Mouse (Mus musculus) lung, embryonic 16.5 days (tissue): ENCODE data around the gene Msh5. TPM values are rescaled to one million over a fixed set of nuclear protein-coding genes. Genes with fewer than 3 reads are reported as not detected.
A peak's percentile ranks its signal among the peaks of the same experiment; 100 is the strongest.
"Not testable (repeated sequence)": the region's sequence is repeated elsewhere in the genome, so short reads cannot be mapped to it uniquely, and the experiment has no call there.

Experiments used
- ATAC-seq: fragments of 200-750 bp; cut with Nextera tagmentation; 2 replicates; pipeline ENCODE4 v1.8.0; 2017; ENCODE audit warnings: low read depth, mild to moderate bottlenecking, moderate library complexity
- H3K27ac ChIP-seq: fragments of 300-500 bp; sonication (generic); 2 replicates; pipeline ENCODE4 v1.5.1; 2014; ENCODE audit warnings: mild to moderate bottlenecking, control low read depth, low read length
- H3K27me3 ChIP-seq: fragments of 300-500 bp; sonication (generic); 2 replicates; pipeline ENCODE4 v1.6.1; 2014; ENCODE audit warnings: low read depth, low read length, mixed read lengths; ENCODE audit not compliant: control insufficient read depth, insufficient read depth
- H3K36me3 ChIP-seq: fragments of 300-500 bp; sonication (generic); 2 replicates; pipeline ENCODE4 v1.6.1; 2014; ENCODE audit warnings: low read length; ENCODE audit not compliant: control insufficient read depth, insufficient read depth
- H3K4me1 ChIP-seq: fragments of 300-500 bp; sonication (generic); replicated peaks from 2 replicates; pipeline ENCODE4 v1.6.1; 2014; ENCODE audit warnings: low read length, mixed read lengths; ENCODE audit not compliant: control insufficient read depth, insufficient read depth
- H3K4me2 ChIP-seq: fragments of 300-500 bp; sonication (generic); 2 replicates; pipeline ENCODE4 v1.6.1; 2014; ENCODE audit warnings: low read depth, low read length, control low read depth
- H3K4me3 ChIP-seq: fragments of 300-500 bp; sonication (generic); 2 replicates; pipeline ENCODE4 v1.5.1; 2014; ENCODE audit warnings: mild to moderate bottlenecking, low read length, control low read depth
- H3K9ac ChIP-seq: fragments of 300-500 bp; sonication (generic); 2 replicates; pipeline ENCODE4 v1.6.1; 2014; ENCODE audit warnings: low read length, control low read depth
- H3K9me3 ChIP-seq: fragments of 300-500 bp; sonication (generic); 2 replicates; pipeline ENCODE4 v1.6.1; 2016; ENCODE audit warnings: low read length; ENCODE audit not compliant: control insufficient read depth
- WGBS: fragments of 180-500 bp; shearing (Covaris S2); extraction: QIAGEN DNeasy Blood & Tissue Kit; methylation state at CpG from one replicate; pipeline ENCODE4 v1.1.7; 2014; 5-methylcytosine and 5-hydroxymethylcytosine counted together
- polyA plus RNA-seq: library from polyadenylated mRNA; unstranded; fragments of >200 nt; fragmentation: Nextera tagmentation; extraction: Ambion mirVana; gene quantifications from 2 replicates; pipeline ENCODE4 v1.2.1, GENCODE M21; 2015

Msh5 gene
- polyA plus RNA-seq, 1 experiment from 2014 or later: 4.7 TPM

GRCm38 (mm10) chr17:34996411-34997141, 50.0 kb downstream of the Msh5 start:
- Histone ChIP-seq H3K27ac (no peak overlapping the region), H3K27me3 (no peaks in the 10 kb centered on the region), H3K4me2 (peak overlapping the region; percentile 98), H3K9ac (no peak overlapping the region), H3K4me3 (peak overlapping the region; percentile 49), H3K9me3 (no peaks in the 10 kb centered on the region), H3K4me1 (peaks cover 28% of the 10 kb centered on the region), H3K36me3 (peaks cover 8% of the 10 kb centered on the region)
- ATAC-seq: no peak
- 84% methylated on average over 12 of the region's 14 CpGs for WGBS

GRCm38 (mm10) chr17:34995927-34996326, 50.6 kb downstream of the Msh5 start:
- H3K27ac ChIP-seq, H3K9ac ChIP-seq, H3K9me3 ChIP-seq, ATAC-seq, H3K4me2 ChIP-seq, H3K27me3 ChIP-seq, H3K4me3 ChIP-seq: not testable (repeated sequence)
- Histone ChIP-seq H3K4me1 (peaks cover 28% of the 10 kb centered on the region), H3K36me3 (peaks cover 12% of the 10 kb centered on the region)
- 97% methylated on average over 4 of the region's 4 CpGs for WGBS

- not testable (repeated sequence) for ATAC-seq, H3K27me3 ChIP-seq, H3K9me3 ChIP-seq, H3K9ac ChIP-seq, H3K4me3 ChIP-seq, H3K27ac ChIP-seq, H3K4me2 ChIP-seq
- Histone ChIP-seq H3K36me3 (peaks cover 12% of the 10 kb centered on the region), H3K4me1 (peaks cover 28% of the 10 kb centered on the region)
- WGBS: 80% methylated on average over 4 of the region's 4 CpGs
Measured at GRCm38 (mm10) chr17:34995192-34995591, 51.4 kb downstream of the Msh5 start.

- H3K9me3 ChIP-seq: no peaks in the 10 kb centered on the region
- no peak for ATAC-seq
- peaks cover 28% of the 10 kb centered on the region for H3K4me1 ChIP-seq
- no peak overlapping the region for H3K4me3 ChIP-seq
- no peak overlapping the region for H3K4me2 ChIP-seq
- no peaks in the 10 kb centered on the region for H3K27me3 ChIP-seq
- H3K27ac ChIP-seq: no peak overlapping the region
- no peak overlapping the region for H3K9ac ChIP-seq
- H3K36me3 ChIP-seq: peaks cover 12% of the 10 kb centered on the region
Measured at GRCm38 (mm10) chr17:34994751-34995150, 51.8 kb downstream of the Msh5 start.

DNA sequence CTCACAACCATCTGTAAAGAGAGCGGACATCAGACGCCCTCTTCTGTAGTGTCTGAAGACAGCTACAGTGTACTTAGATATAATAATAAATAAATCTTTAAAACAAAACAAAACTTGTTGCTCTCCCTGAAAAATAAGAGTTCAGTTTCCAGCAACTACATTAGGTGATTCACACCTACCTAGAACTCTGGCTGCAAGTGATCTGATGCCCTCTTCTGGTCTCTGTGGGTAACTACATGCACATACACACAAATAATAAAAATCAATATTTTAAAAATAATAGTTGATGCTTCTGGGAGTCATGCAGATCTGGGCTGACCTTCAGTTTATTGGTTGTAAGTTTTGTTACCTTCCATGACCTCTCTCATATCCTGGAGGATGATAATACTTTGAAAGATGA, 62.3 kb downstream of the Msh5 start:
- peaks cover 9% of the 10 kb centered on the region for H3K4me1 ChIP-seq
- H3K27me3 ChIP-seq: no peaks in the 10 kb centered on the region
- no peak overlapping the region for H3K27ac ChIP-seq
- no peak overlapping the region for H3K9ac ChIP-seq
- H3K4me2 ChIP-seq: no peak overlapping the region
- 82% methylated on average over 2 of the region's 2 CpGs for WGBS
- peaks cover 15% of the 10 kb centered on the region for H3K36me3 ChIP-seq
- H3K4me3 ChIP-seq: no peak overlapping the region
- ATAC-seq: no peak
- H3K9me3 ChIP-seq: no peaks in the 10 kb centered on the region

DNA sequence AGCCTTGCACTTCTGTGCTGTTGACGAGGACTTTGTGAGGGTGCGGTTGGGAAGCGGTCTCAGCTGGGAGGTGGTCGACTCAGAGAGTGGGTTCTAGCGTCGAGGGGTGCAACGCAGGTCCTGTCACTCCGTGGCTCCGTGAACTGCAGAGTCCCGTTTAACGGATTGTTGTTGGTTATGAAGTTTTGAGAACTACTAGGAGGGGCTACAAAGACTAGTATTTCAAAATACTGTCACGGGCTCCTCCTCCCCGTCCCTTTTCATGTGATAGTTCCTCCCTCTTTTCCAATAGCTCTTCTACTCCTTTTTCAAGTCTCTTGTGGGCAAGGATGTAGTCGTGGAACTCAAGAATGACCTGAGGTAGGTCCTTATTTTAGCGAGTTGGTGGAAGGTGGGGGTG, 64.2 kb downstream of the Msh5 start:
- Histone ChIP-seq H3K27me3 (no peaks in the 10 kb centered on the region), H3K36me3 (peaks cover 15% of the 10 kb centered on the region), H3K4me2 (peak overlapping the region; percentile 77), H3K4me1 (peaks cover 9% of the 10 kb centered on the region), H3K27ac (peak overlapping the region; percentile 98), H3K4me3 (peak overlapping the region; percentile 76), H3K9ac (peak overlapping the region; percentile 96), H3K9me3 (no peaks in the 10 kb centered on the region)
- WGBS: under 1% methylated on average over 15 of the region's 15 CpGs
- ATAC-seq: peak; percentile 39

DNA sequence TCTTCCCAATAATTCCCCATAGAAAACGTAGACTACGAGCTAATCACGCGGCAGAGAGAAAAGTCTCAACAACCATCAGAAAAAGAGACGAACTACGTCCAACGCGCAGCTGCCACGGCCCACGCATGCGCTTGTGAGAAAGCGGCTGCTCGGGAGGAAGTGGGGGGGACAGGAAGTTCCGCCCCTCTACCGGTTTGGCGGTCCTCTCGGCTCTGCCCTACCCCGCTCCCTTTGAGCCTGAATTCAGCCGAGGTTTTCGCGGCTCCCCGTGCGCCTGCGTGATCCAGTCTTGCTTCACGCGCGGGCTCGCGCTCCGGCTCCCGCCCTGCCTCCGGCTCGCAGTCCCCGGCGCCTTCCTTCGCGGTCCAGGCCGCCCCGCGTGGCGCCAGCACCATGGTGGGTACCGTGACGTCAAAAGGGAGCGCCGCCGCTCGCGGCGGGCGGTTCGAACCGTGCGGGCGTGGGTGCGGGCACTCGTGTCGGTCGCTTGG, 64.8 kb downstream of the Msh5 start, which contains the start of gene Lsm2:
TSS of gene Lsm2 (plus strand) at position 173 of the 491 bp plus-strand sequence.
- WGBS: under 1% methylated on average over 58 of the region's 58 CpGs
- peak within 1 kb of the TSS; percentile 77 for H3K4me2 ChIP-seq
- H3K36me3 ChIP-seq: peaks cover 15% of the 10 kb centered on the region
- no peaks in the 10 kb centered on the region for H3K27me3 ChIP-seq
- no peaks in the 10 kb centered on the region for H3K9me3 ChIP-seq
- H3K4me3 ChIP-seq: peak within 1 kb of the TSS; percentile 76
- H3K9ac ChIP-seq: peak within 1 kb of the TSS; percentile 96
- peak within 1 kb of the TSS; percentile 98 for H3K27ac ChIP-seq
- peak; percentile 95 for ATAC-seq
- H3K4me1 ChIP-seq: peaks cover 9% of the 10 kb centered on the region

DNA sequence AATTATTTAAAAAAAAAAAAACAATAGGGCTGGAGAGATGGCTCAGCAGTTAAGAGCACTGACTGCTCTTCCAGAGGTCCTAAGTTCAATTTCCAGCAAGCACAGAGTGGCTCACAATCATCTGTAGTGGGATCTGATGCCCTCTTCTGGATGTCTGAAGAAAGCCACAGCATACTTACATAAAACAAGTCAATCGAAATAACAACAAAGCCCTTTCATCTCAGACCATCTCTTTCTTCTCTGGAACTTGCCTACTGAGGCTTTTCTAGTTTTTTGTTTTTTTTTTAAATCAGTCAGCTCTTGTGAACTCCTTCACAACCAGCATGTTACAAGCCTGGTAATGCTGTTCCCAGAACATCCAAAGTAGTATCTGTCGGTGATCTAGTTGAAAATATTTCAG, 65.9 kb downstream of the Msh5 start:
- Histone ChIP-seq H3K4me1 (peaks cover 9% of the 10 kb centered on the region), H3K27ac (peak overlapping the region; percentile 98), H3K36me3 (peaks cover 7% of the 10 kb centered on the region), H3K27me3 (no peaks in the 10 kb centered on the region), H3K4me3 (peak overlapping the region; percentile 76), H3K9ac (peak overlapping the region; percentile 96), H3K4me2 (peak overlapping the region; percentile 77), H3K9me3 (no peaks in the 10 kb centered on the region)
- ATAC-seq: no peak
- WGBS: 5% methylated on average over 2 of the region's 2 CpGs

- Histone ChIP-seq H3K4me3 (no peak overlapping the region), H3K27ac (no peak overlapping the region), H3K4me2 (no peak overlapping the region), H3K36me3 (no peaks in the 10 kb centered on the region), H3K4me1 (peaks cover 9% of the 10 kb centered on the region), H3K9me3 (no peaks in the 10 kb centered on the region), H3K27me3 (no peaks in the 10 kb centered on the region), H3K9ac (no peak overlapping the region)
- no peak for ATAC-seq
- 88% methylated on average over 4 of the region's 4 CpGs for WGBS
Measured at GRCm38 (mm10) chr17:34979631-34980030, 66.9 kb downstream of the Msh5 start.
